Mouse (Mus musculus): ENCODE data around the gene Mapk6.
A peak's percentile ranks its signal among the peaks of the same experiment; 100 is the strongest.
"Not testable (repeated sequence)": the region's sequence is repeated elsewhere in the genome, so short reads cannot be mapped to it uniquely, and the experiment has no call there.

Gene Mapk6

GRCm38 (mm10) chr9:75409852-75410378, at the start of gene Mapk6:
Gene Mapk6, minus strand, starts transcription at chr9:75410005.
- DNase-seq (ENCODE audit: low read depth, low spot score) = peak; percentile 88

- DNase-seq (ENCODE audit: low read depth, low spot score) = no peak
Measured at GRCm38 (mm10) chr9:75455684-75456083, 45.9 kb upstream of the Mapk6 start.

- no peak for DNase-seq (ENCODE audit: low read depth, low spot score)
Measured at GRCm38 (mm10) chr9:75453994-75454393, 44.2 kb upstream of the Mapk6 start.

- no peak for DNase-seq (ENCODE audit: low read depth, low spot score)
Measured at GRCm38 (mm10) chr9:75448021-75448420, 38.2 kb upstream of the Mapk6 start.

GRCm38 (mm10) chr9:75446574-75446973, 36.8 kb upstream of the Mapk6 start:
- not testable (repeated sequence) for DNase-seq (ENCODE audit: low read depth, low spot score)

- no peak for DNase-seq (ENCODE audit: low read depth, low spot score)
Measured at GRCm38 (mm10) chr9:75444981-75445380, 35.2 kb upstream of the Mapk6 start.

- DNase-seq (ENCODE audit: low read depth, low spot score) = peak; percentile 40
Measured at GRCm38 (mm10) chr9:75441691-75442131, 31.9 kb upstream of the Mapk6 start.

- peak; percentile 79 for DNase-seq (ENCODE audit: low read depth, low spot score)
Measured at GRCm38 (mm10) chr9:75440796-75441666, 31.2 kb upstream of the Mapk6 start, which contains the start of gene Leo1. Gene Leo1, plus strand, starts transcription at chr9:75441524.

GRCm38 (mm10) chr9:75437653-75438385, 28.0 kb upstream of the Mapk6 start:
- peak; percentile 24 for DNase-seq (ENCODE audit: low read depth, low spot score)

DNA sequence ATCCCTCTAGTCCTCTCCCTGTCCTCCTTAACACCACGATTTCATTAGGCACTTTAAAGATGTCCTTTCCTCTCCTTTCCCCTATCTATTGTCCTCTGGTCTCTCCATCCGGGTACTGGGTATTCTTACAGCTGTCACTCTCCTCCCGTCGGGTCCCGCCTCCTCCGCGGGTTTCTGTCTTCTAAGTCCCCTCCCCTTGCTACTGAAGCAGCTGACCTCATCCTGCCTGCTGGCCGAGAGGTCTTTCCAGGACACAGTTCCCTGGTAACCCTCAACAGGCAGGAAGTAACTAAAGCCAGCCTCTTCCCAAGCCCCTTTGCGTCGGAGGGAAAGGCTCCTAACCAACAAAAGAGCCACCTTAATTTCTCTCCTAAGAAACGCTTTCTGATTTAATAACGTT, 26.1 kb upstream of the Mapk6 start:
- DNase-seq (ENCODE audit: low read depth, low spot score) = no peak

GRCm38 (mm10) chr9:75435291-75435690, 25.5 kb upstream of the Mapk6 start:
- no peak for DNase-seq (ENCODE audit: low read depth, low spot score)

- DNase-seq (ENCODE audit: low read depth, low spot score) = no peak
Measured at GRCm38 (mm10) chr9:75434872-75435271, 25.1 kb upstream of the Mapk6 start.

DNA sequence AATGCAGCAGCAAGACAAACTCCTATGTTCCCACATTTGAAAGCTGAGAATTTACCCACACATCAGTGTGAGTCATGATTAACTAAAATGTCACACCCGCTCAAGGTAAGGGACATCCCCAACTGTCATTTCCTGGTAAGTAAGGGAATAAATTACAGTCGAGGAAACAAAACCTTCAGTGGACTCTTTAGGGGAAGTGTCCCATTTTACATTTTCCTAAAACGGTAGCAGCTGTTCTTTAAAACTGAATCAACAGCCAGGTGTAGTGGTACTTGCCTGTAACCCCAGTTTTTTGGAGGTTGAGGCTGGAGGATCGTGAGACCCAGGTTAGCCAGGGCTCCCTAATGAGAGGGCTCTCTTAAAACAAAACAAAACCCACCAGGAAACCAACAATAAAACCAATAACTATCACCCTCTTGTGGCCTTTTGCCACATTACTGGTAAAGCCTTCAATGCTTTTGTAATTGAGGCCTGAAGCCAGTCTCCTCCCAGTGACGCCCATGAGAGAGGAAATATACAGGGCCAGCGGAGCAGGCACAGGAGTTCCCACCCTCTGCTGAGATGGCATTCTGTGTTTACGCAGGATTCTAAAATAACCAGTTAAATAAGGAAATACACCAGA, 24.5 kb upstream of the Mapk6 start:
- DNase-seq (ENCODE audit: low read depth, low spot score) = no peak

DNA sequence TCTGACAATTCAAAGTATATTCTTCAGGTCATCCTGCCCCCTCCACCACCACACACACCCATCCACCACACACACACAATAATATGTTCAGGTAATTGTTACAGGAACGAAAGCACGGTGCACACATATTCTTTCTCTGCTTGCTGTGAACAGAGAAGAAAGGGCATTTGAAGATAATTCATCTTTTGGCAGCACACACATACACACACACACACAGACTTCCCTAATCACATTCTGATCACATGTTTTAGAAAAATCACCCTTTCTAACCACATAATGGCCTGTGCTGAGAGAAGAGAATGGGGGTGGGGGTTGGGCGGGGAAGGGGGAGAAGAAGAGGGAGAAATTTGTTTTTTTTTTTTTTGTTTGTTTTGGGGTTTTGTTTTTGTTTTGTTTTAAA, 22.9 kb upstream of the Mapk6 start:
- no peak for DNase-seq (ENCODE audit: low read depth, low spot score)

GRCm38 (mm10) chr9:75430822-75431621, 21.2 kb upstream of the Mapk6 start:
- no peak for DNase-seq (ENCODE audit: low read depth, low spot score)

DNA sequence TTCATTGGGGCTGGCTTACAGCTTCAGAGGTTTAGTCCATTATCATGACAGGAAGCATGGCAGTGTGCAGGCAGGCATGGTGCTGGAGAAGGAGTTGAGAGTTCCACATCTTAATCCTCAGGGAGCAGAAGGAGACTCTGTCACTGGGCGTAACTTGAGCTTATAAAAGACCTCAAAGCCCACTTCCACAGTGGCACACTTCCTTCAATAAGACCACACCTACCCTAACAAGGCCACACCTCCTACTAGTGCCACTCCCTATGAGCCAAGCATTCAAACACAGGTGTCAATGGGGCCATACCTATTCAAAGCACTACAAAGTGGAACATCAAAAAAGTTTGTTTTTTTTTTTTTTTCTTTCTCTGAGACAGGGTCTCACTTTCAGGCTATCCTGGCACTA, 19.9 kb upstream of the Mapk6 start:
- DNase-seq (ENCODE audit: low read depth, low spot score) = no peak

DNA sequence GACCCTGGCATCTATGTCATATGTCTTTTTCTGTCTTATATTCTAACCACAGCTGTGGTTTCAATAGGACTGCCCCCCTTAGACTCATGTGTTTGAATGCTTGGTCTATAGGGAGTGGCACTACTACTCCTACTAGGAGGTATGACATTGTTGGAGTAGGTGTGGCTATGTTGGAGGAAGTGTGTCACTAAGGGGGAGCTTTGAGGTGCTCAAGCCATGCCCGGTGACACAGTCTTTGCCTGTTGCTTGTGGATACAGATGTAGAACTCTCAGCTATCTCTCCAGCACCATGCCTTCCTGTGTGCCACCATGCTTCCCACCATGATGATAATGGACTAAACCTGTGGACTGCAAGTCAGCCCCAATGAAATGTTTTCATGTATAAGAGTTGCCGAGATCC, 19.2 kb upstream of the Mapk6 start:
- no peak for DNase-seq (ENCODE audit: low read depth, low spot score)

DNA sequence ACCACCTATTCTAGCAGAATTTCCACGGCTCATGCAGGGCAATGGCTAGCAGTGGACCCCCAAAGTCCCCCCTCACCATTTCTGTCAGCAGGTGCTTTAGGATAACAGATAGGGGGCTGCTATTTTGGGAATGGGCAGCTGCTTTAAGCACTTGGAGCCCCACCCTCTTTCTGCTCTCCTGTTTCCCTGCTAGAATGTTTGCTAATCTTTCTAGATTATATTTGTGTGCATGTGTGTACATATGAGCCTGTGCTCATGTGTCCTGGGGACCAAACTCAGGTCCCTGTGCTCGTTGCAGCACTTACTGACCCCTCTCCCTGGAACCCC, 18.4 kb upstream of the Mapk6 start:
- DNase-seq (ENCODE audit: low read depth, low spot score) = no peak

GRCm38 (mm10) chr9:75427366-75428273, 17.8 kb upstream of the Mapk6 start:
- DNase-seq (ENCODE audit: low read depth, low spot score) = no peak

- DNase-seq (ENCODE audit: low read depth, low spot score) = no peak
Measured at GRCm38 (mm10) chr9:75425796-75426391, 16.1 kb upstream of the Mapk6 start.
